Mouse (Mus musculus) midbrain, embryonic 15.5 days (tissue): ENCODE measurements around the gene Adgrd1. TPM values are rescaled to one million over a fixed set of nuclear protein-coding genes. Genes with fewer than 3 reads are reported as not detected.

ENCODE experiments used
- ATAC-seq: fragments of 200-750 bp; cut with Nextera tagmentation; replicated peaks from 2 replicates; pipeline ENCODE4 v1.8.0; 2017; ENCODE audit warnings: moderate TSS enrichment
- H3K27ac ChIP-seq: fragments of 300-500 bp; sonication (generic); 2 replicates; pipeline ENCODE4 v1.5.1; 2015; ENCODE audit warnings: mild to moderate bottlenecking, inconsistent platforms
- H3K27me3 ChIP-seq: fragments of 300-500 bp; sonication (generic); replicated peaks from 2 replicates; pipeline ENCODE4 v1.6.1; 2015; ENCODE audit warnings: inconsistent platforms
- H3K36me3 ChIP-seq: fragments of 300-500 bp; sonication (generic); replicated peaks from 2 replicates; pipeline ENCODE4 v1.6.1; 2015; ENCODE audit warnings: inconsistent platforms
- H3K4me1 ChIP-seq: fragments of 300-500 bp; sonication (generic); 2 replicates; pipeline ENCODE4 v1.6.1; 2015; ENCODE audit warnings: inconsistent platforms
- H3K4me2 ChIP-seq: fragments of 300-500 bp; sonication (generic); 2 replicates; pipeline ENCODE4 v1.6.1; 2015; ENCODE audit warnings: inconsistent platforms, mild to moderate bottlenecking, moderate library complexity
- H3K4me3 ChIP-seq: fragments of 300-500 bp; sonication (generic); 2 replicates; pipeline ENCODE4 v1.5.1; 2015; ENCODE audit warnings: mild to moderate bottlenecking, inconsistent platforms
- H3K9ac ChIP-seq: fragments of 300-500 bp; sonication (generic); 2 replicates; pipeline ENCODE4 v1.6.1; 2015; ENCODE audit warnings: mild to moderate bottlenecking, inconsistent platforms
- H3K9me3 ChIP-seq: fragments of 300-500 bp; sonication (generic); 2 replicates; pipeline ENCODE4 v1.6.1; 2016; ENCODE audit warnings: inconsistent platforms
- WGBS: fragments of 180-500 bp; shearing (Covaris S2); methylation state at CpG from one replicate; pipeline ENCODE4 v1.1.7; 2015; ENCODE audit warnings: mixed read lengths; 5-methylcytosine and 5-hydroxymethylcytosine counted together
- polyA plus RNA-seq: library from polyadenylated mRNA; unstranded; fragments of >200 nt; fragmentation: Nextera tagmentation; extraction: Ambion mirVana; gene quantifications from 2 replicates; pipeline ENCODE4 v1.2.1, GENCODE M21; 2015

Adgrd1 gene
- polyA plus RNA-seq, 1 experiment from 2014 or later, result 0.18 TPM

DNA sequence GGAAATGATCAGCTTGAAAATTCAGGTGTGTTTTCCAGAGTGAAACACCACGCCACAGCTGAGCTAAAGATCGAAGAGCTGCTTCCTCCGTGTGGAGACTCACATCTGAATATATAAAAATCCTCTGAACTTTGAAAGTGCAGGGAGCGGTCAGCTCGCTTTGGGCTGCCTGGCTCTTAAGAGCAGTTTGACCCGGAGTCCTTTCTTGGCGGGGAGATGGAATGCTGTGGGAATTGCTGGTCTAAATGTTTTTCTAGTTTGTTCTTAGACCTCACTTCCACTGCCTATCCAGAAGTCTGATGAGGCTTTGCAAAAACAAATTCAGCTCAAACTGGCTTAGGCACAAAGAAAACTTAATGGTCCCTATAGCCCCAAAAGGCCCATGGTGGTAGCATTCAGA lies 90.4 kb downstream of the Adgrd1 start:
- WGBS, result 87% methylated on average over 7 of the region's 7 CpGs
- Histone ChIP-seq H3K9ac (no peak overlapping the region), H3K4me1 (peaks cover 17% of the 10 kb centered on the region), H3K27me3 (no peaks in the 10 kb centered on the region), H3K27ac (no peak overlapping the region), H3K9me3 (no peaks in the 10 kb centered on the region), H3K36me3 (no peaks in the 10 kb centered on the region), H3K4me3 (no peak overlapping the region), H3K4me2 (no peak overlapping the region)
- no peak for ATAC-seq

DNA sequence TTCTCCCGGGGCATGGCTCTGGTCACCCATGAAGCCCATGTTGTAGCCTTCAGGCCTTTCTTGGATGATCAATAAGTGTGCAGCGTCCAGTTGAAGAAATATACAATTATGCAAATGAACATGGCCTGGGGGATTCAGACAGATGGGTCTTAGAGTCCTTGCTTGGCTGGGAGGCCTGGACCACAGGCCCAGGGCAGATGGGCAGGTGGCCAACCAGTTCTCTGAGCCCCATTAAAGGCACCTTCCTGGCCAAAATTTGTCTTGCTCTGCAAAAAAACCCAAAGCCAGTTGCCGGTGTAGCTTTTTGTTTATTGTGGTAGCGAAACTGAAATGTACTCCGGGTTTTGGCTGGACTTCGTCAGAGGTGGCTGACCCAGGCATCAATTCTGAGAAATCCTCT lies 92.5 kb downstream of the Adgrd1 start:
- Histone ChIP-seq H3K36me3 (no peaks in the 10 kb centered on the region), H3K27ac (no peak overlapping the region), H3K4me3 (no peak overlapping the region), H3K9me3 (no peaks in the 10 kb centered on the region), H3K4me2 (no peak overlapping the region), H3K4me1 (peaks cover 7% of the 10 kb centered on the region; the same call in 1 of the 2 replicates), H3K27me3 (no peaks in the 10 kb centered on the region), H3K9ac (no peak overlapping the region)
- WGBS, result 73% methylated on average over 6 of the region's 6 CpGs
- no peak for ATAC-seq

DNA sequence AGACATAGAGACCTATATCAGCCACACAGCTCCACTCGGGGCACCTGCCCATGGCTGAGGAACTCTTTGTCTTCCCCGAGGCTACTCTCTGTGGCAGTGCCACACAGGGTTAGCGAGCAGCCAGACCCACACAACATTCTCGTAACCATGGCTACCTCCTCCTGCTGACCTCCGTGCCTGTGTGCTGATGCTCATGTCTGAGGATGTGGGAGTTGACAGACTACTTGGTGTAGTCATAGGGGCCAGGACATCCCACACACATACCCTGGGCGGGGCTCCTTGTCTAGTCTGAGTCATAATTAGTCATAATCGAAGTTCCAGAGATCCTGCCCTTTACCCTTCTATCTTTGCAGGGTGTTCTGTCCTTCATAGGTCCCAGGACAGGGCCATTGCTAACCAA lies 93.5 kb downstream of the Adgrd1 start:
- 60% methylated on average over 7 of the region's 7 CpGs for WGBS
- H3K9ac ChIP-seq, result no peak overlapping the region
- H3K36me3 ChIP-seq, result no peaks in the 10 kb centered on the region
- H3K4me3 ChIP-seq, result no peak overlapping the region
- no peak for ATAC-seq
- H3K9me3 ChIP-seq, result no peaks in the 10 kb centered on the region
- H3K27ac ChIP-seq, result no peak overlapping the region
- peaks cover 7% of the 10 kb centered on the region; the same call in 1 of the 2 replicates for H3K4me1 ChIP-seq
- H3K27me3 ChIP-seq, result no peaks in the 10 kb centered on the region
- H3K4me2 ChIP-seq, result no peak overlapping the region

DNA sequence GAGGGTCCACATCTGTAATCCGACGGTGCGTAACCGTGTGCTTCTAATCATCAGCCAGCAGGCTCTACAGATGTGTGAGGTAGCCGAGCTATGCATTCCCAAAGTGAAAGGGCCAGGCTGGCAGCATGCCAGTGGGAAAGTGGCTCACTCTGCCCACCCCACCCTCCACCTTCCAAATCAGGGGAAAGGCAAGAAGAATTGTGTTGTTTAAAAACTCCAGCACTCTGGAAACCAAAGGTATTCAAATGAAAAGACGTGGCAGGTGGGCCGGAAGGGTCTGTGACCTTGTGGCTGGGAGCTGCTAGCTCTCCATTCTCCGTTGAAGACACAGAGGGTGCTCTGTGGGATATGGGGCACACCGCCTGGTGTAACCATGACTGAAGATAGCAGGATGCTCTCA lies 100.0 kb downstream of the Adgrd1 start:
- no peak for ATAC-seq
- Histone ChIP-seq H3K4me1 (peaks cover 16% of the 10 kb centered on the region), H3K4me2 (no peak overlapping the region), H3K9me3 (no peaks in the 10 kb centered on the region), H3K36me3 (no peaks in the 10 kb centered on the region), H3K4me3 (no peak overlapping the region), H3K27ac (no peak overlapping the region), H3K9ac (no peak overlapping the region), H3K27me3 (no peaks in the 10 kb centered on the region)
- 55% methylated on average over 9 of the region's 9 CpGs for WGBS

DNA sequence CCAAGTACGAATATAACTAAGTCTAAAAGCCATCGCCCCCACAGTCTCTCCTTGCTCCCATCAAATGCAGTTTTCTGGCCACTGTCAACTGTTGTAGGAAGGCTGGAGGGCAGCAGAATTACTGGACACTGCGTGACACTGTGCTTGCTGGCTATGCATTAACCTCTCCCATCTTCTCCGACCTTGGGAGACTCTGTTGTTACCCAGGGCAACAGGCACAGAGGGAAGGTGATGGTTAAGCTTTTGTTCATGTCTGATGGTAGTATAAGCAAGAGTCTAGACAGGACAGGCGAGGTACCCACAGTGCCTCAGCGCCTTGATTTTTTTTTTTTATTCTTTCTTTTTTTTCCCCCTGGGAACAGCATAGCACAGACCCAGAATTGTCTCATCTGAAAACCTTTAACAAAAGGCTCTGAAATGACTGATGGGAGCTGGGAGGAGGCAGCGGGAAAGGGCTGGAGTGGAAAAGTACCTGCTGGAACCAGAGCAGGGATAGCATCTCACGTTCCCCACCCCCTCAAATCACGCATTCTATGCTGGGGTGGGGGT lies 100.5 kb downstream of the Adgrd1 start:
- Histone ChIP-seq H3K36me3 (no peaks in the 10 kb centered on the region), H3K4me3 (no peak overlapping the region), H3K9me3 (no peaks in the 10 kb centered on the region), H3K9ac (no peak overlapping the region), H3K4me2 (no peak overlapping the region), H3K27ac (0 out of 2 replicates have a peak overlapping the region, but pooled peaks have one; percentile 39), H3K27me3 (no peaks in the 10 kb centered on the region), H3K4me1 (peaks cover 16% of the 10 kb centered on the region)
- 52% methylated on average over 9 of the region's 9 CpGs for WGBS
- no peak for ATAC-seq

DNA sequence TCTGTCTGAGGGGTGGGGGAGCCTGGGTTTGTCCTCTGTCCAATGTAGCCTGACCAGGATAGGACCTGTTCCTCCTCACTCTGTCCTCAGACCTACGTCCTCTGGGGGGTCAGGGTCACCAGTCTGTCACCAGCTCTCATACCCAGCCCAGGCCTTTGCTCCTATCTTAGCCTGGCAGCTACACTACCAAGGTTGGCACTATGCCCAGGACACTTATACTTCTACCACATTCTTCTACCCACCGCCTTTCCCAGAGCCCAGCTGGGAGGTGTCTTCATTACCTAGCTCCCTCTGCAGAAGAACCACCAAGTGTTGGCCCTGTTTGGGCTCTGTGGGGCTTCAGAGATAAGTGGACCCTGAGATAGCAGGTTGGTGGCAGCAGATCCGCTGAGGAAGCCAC lies 103.6 kb downstream of the Adgrd1 start:
- H3K4me3 ChIP-seq, result no peak overlapping the region
- H3K4me1 ChIP-seq, result peaks cover 16% of the 10 kb centered on the region
- no peak overlapping the region for H3K27ac ChIP-seq
- H3K36me3 ChIP-seq, result no peaks in the 10 kb centered on the region
- no peaks in the 10 kb centered on the region for H3K9me3 ChIP-seq
- no peaks in the 10 kb centered on the region for H3K27me3 ChIP-seq
- no peak for ATAC-seq
- 85% methylated on average over 3 of the region's 3 CpGs for WGBS
- H3K4me2 ChIP-seq, result no peak overlapping the region
- H3K9ac ChIP-seq, result no peak overlapping the region

DNA sequence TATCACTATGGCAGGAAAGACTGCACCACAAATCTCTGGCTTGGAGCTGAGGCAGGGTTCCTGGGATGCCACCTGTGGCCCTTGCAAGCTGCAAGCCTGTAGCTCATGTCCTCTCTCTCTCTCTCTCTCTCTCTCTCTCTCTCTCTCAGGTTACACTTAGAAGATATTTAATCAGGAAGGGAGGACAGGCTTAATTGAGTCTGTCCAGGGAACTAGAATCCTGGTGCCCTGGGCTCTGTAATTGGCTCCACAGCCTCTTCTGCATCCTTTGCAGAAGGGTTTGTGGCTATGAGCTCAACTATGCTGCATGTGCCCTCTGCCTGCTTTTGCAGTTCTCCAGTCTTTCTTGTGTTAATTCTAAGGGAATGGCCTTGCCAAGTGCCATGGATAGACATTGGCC lies 111.7 kb downstream of the Adgrd1 start:
- no peak for ATAC-seq
- H3K4me1 ChIP-seq, result peaks cover 12% of the 10 kb centered on the region
- H3K36me3 ChIP-seq, result no peaks in the 10 kb centered on the region
- no peak overlapping the region for H3K9ac ChIP-seq
- no peak overlapping the region for H3K4me3 ChIP-seq
- H3K4me2 ChIP-seq, result no peak overlapping the region
- no peaks in the 10 kb centered on the region for H3K9me3 ChIP-seq
- H3K27me3 ChIP-seq, result 0 out of 2 replicates have a peak, but pooled peaks cover 2% of the 10 kb centered on the region
- H3K27ac ChIP-seq, result no peak overlapping the region

DNA sequence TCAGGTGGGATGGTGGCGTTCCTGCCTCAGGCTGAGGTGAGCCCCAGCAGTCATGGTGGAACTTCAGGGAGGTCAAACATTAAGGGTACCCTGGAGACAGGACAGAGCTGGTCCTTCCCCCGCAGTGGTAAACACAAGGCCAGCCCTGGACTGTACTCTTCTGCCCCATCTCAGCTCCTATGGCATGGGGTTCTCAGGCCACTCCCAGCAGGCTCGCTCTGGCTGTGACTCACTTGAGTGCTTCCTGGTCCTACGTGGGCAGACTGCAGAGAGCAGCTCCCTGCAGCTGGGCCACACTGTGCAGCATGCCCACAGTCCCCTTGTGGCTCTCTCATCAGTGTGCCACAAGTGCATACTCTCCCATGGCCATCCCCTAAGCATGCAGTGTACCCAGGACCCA lies 112.3 kb downstream of the Adgrd1 start:
- Histone ChIP-seq H3K27ac (no peak overlapping the region), H3K4me2 (no peak overlapping the region), H3K4me1 (peaks cover 12% of the 10 kb centered on the region), H3K9ac (no peak overlapping the region), H3K27me3 (0 out of 2 replicates have a peak, but pooled peaks cover 2% of the 10 kb centered on the region), H3K9me3 (no peaks in the 10 kb centered on the region), H3K4me3 (no peak overlapping the region), H3K36me3 (no peaks in the 10 kb centered on the region)
- no peak for ATAC-seq
- WGBS, result 78% methylated on average over 4 of the region's 4 CpGs

DNA sequence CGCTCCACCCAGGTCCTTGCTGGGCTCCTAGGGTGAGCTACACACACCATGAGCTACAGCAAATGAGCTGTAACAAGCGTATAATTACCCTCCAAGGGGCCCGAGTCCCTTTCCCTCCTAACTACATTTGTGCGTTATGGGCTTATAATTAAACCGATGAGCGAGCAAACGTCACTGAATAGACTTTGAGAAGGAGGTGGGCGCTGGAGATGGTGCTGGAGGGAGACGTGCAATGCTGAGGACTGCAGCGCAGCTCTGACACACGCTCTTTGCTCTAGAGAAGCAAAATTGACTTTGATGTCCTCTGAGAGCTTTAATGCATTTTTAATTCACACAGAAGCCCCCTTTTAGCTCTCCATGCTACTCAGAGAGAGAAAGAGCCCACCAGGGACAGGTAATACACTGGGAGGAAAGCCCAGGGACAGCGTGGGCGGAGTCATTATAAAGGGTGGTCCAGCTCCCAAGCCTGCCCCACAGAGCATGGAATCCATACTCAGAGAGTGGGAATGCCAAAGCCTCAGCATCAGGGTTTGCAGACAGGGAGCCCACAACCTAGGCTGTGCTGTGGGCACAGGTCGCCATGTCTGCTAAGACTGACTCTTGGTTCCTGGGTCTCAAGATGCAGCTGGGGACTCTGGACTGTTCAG lies 115.0 kb downstream of the Adgrd1 start:
- 45% methylated on average over 14 of the region's 14 CpGs for WGBS

DNA sequence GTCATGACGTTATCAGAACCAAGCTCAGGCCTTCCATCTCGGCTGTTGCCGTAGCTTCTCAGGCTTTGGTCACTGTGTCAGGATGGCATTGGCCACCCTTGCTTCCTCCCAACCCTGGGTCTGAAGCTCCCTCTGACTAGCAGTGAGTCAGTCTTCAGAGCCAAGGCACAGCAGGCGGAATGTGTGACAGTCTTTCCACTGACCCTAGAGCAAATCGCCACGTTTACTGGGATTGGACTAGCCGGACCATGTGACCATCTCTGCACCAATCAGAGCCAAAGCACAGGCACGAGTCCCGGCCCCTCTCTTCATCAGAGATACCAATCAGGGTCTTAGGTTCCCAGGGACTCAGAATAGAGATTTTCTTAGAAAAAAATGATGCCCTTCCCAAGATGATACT lies 117.5 kb downstream of the Adgrd1 start:
- H3K27ac ChIP-seq, result no peak overlapping the region
- H3K36me3 ChIP-seq, result no peaks in the 10 kb centered on the region
- no peaks in the 10 kb centered on the region for H3K9me3 ChIP-seq
- peak; percentile 46; the same call in 1 of the 2 replicates for ATAC-seq
- H3K4me2 ChIP-seq, result no peak overlapping the region
- no peak overlapping the region for H3K9ac ChIP-seq
- peaks cover 45% of the 10 kb centered on the region for H3K4me1 ChIP-seq
- H3K4me3 ChIP-seq, result no peak overlapping the region
- H3K27me3 ChIP-seq, result no peaks in the 10 kb centered on the region
- 62% methylated on average over 9 of the region's 9 CpGs for WGBS

More for the DNA sequence above, 115.0 kb downstream of the Adgrd1 start:
- no peak overlapping the region for H3K9ac ChIP-seq
- 0 out of 2 replicates have a peak, but pooled peaks have one; percentile 24 for ATAC-seq
- H3K4me1 ChIP-seq, result peaks cover 28% of the 10 kb centered on the region
- no peak overlapping the region for H3K4me3 ChIP-seq
- H3K27ac ChIP-seq, result peak overlapping the region; percentile 62
- H3K27me3 ChIP-seq, result 0 out of 2 replicates have a peak, but pooled peaks cover 2% of the 10 kb centered on the region
- peak overlapping the region; percentile 9; the same call in 1 of the 2 replicates for H3K4me2 ChIP-seq
- no peaks in the 10 kb centered on the region for H3K9me3 ChIP-seq
- H3K36me3 ChIP-seq, result no peaks in the 10 kb centered on the region

DNA sequence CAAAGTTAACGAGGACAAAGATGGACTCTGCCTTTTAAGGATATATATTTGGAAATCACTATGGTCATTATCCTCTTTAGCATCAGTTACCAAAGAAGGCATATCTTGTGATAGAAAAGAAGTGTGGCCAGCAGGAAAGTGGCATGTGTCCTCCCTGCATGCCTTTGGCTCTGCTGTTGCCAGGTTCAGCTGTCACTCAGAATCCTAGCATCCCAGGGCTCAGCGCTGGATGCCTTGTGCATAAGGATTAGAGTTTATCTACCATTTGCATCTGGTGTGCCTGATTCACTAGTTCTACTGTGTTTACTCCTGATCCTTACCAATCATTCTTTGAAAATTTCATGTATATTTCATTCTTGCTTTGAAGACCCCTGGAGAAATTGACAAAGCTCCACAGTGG lies 119.5 kb downstream of the Adgrd1 start:
- H3K9ac ChIP-seq, result no peak overlapping the region
- H3K9me3 ChIP-seq, result no peaks in the 10 kb centered on the region
- H3K4me3 ChIP-seq, result no peak overlapping the region
- H3K27me3 ChIP-seq, result no peaks in the 10 kb centered on the region
- no peak overlapping the region for H3K4me2 ChIP-seq
- WGBS, result 62% methylated on average over 2 of the region's 2 CpGs
- ATAC-seq, result no peak
- peaks cover 44% of the 10 kb centered on the region for H3K4me1 ChIP-seq
- H3K36me3 ChIP-seq, result no peaks in the 10 kb centered on the region
- H3K27ac ChIP-seq, result no peak overlapping the region

DNA sequence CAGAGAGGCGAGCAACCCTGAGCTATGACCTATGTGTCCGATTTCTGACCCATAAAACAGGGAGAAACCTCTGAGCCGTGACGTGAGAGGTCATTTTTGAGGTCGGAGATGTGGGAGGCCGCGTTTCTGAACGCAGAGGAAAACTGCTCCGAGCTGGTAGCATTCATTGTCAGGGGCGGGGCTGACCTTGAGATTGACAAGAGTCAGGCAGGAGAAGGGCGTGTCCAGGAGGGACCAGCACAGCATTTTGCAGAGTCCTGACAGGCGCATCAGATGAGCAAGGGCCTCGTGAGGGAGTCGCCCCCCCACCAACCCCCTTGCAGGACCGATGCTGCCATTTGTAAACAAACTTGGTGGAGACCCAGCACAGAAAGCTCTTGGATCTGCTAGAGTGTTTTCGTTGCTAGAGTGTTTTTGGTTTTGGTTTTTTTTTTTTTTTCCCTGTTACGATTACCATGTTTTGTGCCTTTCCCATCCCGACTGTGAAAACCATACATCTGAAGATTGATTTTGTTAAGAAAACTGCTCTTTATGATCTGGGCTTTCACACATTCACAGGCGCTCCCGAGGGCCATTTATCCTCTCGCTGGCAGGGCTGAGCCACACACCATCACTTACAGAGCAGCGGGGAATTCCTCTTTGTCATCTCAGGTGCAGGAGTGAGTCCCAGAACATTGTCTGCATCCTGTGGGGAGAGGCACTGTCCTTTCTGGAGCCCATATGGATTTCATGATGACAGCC lies 121.1 kb downstream of the Adgrd1 start:
- 11% methylated on average over 22 of the region's 22 CpGs for WGBS
- Histone ChIP-seq H3K9ac (no peak overlapping the region), H3K9me3 (no peaks in the 10 kb centered on the region), H3K27ac (no peak overlapping the region), H3K4me1 (peaks cover 33% of the 10 kb centered on the region), H3K4me2 (peak overlapping the region; percentile 18; the same call in 1 of the 2 replicates), H3K4me3 (no peak overlapping the region), H3K27me3 (no peaks in the 10 kb centered on the region), H3K36me3 (no peaks in the 10 kb centered on the region)
- ATAC-seq, result no peak
